Mouse (Mus musculus) liver, adult 2 months (tissue): ENCODE measurements around the gene Il10rb.

Experiments
- CTCF ChIP-seq: fragments of 200-500 bp; IDR thresholded peaks from 2 replicates; pipeline ENCODE4 v1.5.1; 2011; ENCODE audit warnings: low read depth, low read length, control low read depth
- POLR2A ChIP-seq: fragments of 200-500 bp; IDR thresholded peaks from 2 replicates; pipeline ENCODE4 v1.6.1; 2011; ENCODE audit warnings: low read length, control low read depth; ENCODE audit not compliant: insufficient read depth; ENCODE audit errors: extremely low read depth

GRCm38 (mm10) chr16:91426586-91426985 is 20.6 kb downstream of the Il10rb start:
- TF ChIP-seq CTCF, result no peak
- TF ChIP-seq POLR2A, result no peak
